Mouse (Mus musculus): ENCODE results near the gene Gphb5.

Gphb5 gene

DNA sequence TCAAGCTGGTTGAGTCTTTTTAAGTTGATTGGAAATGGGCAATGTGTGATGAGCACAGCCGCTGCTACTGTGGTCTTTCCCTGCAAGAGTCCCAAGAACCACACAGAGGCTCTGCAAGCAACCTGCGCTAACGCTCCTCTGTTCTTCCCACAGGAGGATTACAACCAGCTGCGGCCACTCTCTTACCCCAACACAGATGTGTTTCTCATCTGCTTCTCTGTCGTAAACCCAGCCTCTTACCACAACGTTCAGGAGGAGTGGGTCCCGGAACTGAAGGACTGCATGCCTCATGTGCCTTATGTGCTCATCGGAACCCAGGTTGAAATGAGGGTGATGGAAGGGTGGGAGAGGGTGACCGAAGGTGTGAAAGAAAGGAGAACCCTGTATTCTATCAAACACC, 25.1 kb downstream of the Gphb5 start:
- DNase-seq = no peak

DNA sequence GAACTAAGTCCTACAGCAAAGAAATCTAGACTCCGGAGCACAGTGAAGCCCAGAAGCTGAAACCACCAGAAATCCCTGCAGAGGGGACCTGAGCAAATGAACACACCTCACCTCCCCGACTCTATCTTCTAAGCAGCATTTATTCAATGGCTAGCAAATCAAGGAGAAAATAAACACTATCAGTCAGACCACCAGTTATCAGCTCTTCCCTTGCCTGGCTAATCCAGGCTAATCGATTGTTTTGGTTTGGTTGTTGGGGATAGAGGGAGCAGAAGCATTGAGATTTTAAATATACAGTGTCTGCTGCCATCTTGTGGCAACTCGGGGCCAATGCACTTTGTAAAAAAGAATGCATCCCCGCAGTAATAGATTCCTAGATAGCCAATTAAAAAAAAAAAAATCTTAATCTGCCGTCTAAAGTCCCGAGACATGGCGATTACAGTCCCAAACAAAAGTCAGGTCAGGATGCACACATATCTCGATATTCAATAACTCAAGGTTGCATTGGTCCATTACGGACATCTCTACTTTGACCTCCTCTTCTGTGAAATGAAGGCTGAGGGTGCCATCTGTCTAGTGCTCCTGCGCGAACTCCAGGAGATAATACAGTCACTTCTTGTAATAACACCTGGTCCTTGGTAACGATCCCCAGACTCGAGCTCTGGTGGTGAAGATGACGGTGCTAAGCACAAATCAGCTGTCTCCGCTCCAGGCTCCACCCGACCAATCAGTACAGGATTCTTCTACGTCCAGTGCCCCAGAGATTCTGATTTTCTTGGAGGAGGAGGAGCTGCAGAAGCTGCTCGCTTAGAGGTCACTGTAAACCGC, 27.1 kb downstream of the Gphb5 start:
- peak; percentile 40 for DNase-seq

- DNase-seq = no peak
Observed at GRCm38 (mm10) chr12:75388521-75388920, 28.1 kb downstream of the Gphb5 start.

DNA sequence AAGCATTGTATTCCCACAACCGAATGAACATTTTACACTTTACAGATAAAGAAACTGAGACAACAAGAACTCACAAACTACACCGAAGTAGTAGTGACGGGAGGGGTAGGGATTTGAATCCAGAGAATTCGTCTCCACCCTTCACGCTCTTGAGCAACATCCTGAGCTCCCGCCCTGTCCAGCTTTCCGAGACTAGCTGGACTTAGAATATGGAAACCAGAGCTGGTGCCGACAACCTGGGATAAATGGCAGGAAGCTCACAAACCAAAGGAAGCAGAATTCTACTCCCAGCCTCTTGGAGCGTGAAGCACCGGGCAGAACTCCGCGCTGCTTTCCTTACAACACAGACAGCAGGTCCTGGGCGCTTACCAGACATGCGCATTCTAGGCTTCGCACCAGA, 28.7 kb downstream of the Gphb5 start:
- no peak for DNase-seq

- DNase-seq = no peak
Observed at GRCm38 (mm10) chr12:75387156-75387555, 29.4 kb downstream of the Gphb5 start.

GRCm38 (mm10) chr12:75386731-75387130, 29.9 kb downstream of the Gphb5 start:
- no peak for DNase-seq

DNA sequence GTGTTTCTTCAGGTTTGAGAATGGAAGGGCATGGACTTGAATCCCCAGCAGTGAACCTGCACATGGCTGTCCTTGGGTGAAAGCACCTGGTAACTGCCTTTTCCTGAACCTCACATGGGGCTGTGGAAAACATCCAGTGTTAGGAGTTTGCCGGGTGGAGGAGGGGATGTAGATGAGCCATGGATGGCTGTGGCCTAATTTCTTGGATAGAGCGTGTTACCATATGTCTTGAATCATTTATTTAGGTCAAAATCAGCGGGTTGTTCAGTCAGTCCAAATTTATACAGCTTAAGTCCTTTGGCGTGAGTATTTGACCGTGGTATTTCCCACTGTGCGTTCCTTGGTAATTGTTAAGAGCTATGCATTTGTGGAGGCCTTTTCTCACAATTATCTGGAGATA, 40.5 kb downstream of the Gphb5 start:
- DNase-seq = no peak

GRCm38 (mm10) chr12:75375060-75375459, 41.5 kb downstream of the Gphb5 start:
- DNase-seq = no peak

DNA sequence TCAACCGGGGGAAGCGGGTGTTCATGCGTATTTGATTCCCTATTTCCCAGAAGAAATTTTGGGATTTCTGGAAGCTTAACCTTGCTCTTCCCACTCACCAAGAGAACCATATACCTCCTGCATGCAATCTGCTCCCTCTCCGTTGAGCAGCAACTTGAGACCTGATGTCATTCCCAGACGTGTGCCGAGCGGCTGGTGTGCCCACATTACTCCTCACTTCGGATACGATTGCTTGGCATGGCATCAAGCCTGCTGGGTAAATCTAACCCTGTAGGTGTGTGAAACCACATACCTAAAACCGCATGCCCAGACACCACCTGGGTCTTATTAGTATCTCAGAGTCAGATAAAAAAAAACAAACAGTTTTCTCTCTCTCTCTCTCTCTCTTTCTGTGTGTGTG, 42.1 kb downstream of the Gphb5 start:
- DNase-seq = no peak

GRCm38 (mm10) chr12:75369418-75369851, 47.1 kb downstream of the Gphb5 start:
- DNase-seq = no peak

GRCm38 (mm10) chr12:75368527-75368926, 48.1 kb downstream of the Gphb5 start:
- DNase-seq = no peak

DNA sequence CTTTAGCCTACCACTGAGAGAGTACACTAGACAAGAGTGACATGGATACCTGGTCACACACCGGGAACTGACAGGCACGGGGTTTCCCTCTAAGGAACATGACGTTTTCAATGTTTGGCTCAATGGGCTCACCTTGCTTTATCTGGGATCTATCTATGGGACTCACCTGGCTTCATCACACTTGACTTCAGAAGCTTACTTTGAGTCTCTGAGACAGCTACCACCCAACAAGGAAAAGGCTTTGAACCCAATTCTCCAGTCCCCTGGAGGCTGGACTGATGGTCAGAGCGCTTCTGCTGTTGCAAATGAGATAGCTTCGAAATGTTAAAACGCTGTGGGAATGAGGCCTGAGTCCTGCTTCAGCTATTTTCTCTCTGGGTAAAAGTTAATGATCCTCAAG, 49.2 kb downstream of the Gphb5 start:
- no peak for DNase-seq

GRCm38 (mm10) chr12:75365621-75366124, 50.9 kb downstream of the Gphb5 start:
- DNase-seq = no peak

GRCm38 (mm10) chr12:75364416-75364815, 52.2 kb downstream of the Gphb5 start:
- no peak for DNase-seq

DNA sequence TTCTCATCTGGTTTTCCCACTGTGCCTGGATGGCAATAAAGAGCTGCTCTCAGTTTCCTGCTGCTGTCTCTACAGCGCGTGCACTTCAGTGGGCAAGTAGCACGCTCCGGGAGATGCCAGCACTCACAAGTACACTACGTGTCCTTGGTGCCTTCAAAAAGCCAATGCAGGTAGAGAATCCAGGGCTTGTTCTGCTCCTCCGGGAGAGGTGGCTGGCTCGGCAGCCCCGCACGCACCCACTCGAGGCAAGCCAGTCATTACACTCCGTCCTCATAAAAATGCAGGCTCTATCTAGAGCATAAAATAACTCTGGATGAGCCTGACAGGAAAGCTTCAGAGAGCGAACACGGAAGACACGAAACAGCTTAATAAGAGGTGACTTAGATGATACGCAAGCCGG, 54.1 kb downstream of the Gphb5 start:
- no peak for DNase-seq
